Mouse (Mus musculus) 3T3-L1 (cell line): Measurements from ENCODE around the gene Cox4i2.

Experiments
- DNase-seq: peaks from one replicate; pipeline ENCODE4 v3.0.0-alpha.2; 2015; ENCODE audit warnings: low read depth, low spot score

Cox4i2 gene

GRCm38 (mm10) chr2:152734984-152735383 lies 19.0 kb upstream of the Cox4i2 start:
- peak; percentile 98 for DNase-seq

DNA sequence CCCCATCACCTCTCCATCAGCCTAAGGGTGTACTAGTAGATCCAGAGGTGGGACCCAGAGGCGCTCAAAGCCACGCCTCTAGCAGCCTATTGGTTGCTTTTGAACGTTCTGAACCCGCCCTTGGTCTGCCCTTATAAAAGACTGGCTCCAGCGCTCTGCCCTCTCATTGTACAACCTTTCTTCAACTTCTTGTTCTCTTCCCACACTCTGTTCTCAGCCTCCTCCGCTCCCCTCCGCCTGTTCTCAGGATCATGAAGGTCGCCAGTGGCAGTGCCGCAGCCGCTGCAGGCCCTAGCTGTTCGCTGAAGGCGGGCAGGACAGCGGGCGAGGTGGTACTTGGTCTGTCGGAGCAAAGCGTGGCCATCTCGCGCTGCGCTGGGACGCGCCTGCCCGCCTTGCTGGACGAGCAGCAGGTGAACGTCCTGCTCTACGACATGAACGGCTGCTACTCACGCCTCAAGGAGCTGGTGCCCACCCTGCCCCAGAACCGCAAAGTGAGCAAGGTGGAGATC lies 17.8 kb upstream of the Cox4i2 start, which contains the start of gene Id1:
Id1 (plus strand) TSS at position 162 of the 512 bp plus-strand sequence.
- peak; percentile 99 for DNase-seq

- peak; percentile 58 for DNase-seq
Measured at GRCm38 (mm10) chr2:152736748-152737147, 17.2 kb upstream of the Cox4i2 start.

GRCm38 (mm10) chr2:152737306-152738221 lies 16.4 kb upstream of the Cox4i2 start:
- peak; percentile 62 for DNase-seq

DNA sequence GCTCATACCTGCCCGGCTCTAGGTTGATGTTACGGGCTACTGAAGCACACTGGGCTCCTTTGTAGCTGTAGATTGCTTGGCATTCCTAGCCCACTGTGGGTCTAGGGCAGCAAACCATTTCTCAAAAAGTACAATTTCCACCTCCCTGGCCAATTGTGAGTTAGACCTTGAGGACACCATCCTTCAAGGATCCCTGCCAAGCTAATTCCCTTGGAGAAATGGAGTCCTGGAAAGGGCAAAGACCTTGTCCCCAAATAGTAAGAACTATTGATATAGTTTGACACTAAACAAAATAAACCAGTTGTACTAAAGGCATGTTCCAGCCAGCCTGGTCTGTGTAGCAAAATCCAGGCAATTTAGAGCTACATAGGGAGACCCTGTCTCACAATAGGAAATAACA lies 15.6 kb upstream of the Cox4i2 start:
- DNase-seq = peak; percentile 68

DNA sequence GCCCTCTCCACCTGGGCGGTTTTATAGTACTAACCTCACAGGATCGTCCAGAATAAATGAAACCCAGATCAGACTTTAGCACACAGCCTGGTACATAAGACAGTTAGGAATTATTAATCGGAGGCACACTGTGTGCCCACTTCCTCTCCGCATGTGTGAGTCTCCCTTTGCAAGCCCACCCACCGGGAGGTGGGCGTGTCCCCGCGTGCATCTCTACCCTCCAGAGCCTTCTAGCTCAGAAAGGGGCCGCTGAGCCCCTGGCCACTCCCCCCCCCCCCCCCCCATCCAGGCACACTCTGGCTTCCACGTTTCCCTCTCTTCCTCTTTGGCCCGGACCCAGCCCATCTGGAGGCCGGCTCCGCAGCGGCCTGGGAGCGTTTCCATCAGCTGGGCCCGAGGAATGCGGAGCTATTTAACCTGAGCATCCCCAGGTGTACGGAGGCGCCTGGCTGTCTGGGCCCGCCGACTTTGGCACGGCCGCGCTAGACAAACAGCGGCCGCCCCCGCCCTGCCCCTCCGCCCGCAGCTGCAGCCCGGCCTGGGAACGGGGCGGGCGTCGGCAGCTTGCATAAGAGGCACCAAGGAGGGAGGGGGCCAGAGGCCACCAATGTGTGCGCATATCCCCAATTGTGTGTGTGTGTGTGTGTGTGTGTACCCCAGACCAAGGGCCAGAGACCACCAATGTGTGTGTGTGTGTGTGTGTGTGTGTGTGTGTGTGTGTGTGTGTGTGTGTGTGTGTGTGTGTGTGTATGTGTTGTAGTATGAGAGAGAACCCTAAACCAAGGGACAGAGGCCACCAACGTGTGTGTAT lies 14.7 kb upstream of the Cox4i2 start:
- peak; percentile 89 for DNase-seq

GRCm38 (mm10) chr2:152739842-152740260 lies 14.1 kb upstream of the Cox4i2 start:
- peak; percentile 86 for DNase-seq

- DNase-seq = peak; percentile 36
Measured at GRCm38 (mm10) chr2:152740490-152740889, 13.5 kb upstream of the Cox4i2 start.

- DNase-seq = peak; percentile 99
Measured at GRCm38 (mm10) chr2:152741153-152742041, 12.6 kb upstream of the Cox4i2 start.

DNA sequence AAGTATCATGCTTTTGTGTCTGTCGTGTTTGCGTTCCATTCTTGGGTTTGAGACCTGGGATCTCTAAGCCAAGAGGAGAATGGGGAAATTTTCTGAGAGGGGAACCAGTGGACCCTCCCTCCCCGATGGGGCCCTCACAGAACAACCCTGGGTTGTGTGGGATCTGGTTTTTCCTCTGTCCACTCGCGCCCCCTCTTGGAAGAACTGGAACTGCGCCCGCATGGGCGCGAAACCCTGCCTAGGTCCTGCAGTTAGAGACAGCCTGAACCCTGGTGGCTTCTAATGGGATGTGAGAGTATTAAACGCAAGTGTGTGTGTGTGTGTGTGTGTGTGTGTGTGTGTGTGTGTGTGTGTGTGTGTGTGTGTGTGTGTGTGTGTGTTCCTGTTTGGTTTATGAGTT lies 11.5 kb upstream of the Cox4i2 start:
- peak; percentile 85 for DNase-seq

DNA sequence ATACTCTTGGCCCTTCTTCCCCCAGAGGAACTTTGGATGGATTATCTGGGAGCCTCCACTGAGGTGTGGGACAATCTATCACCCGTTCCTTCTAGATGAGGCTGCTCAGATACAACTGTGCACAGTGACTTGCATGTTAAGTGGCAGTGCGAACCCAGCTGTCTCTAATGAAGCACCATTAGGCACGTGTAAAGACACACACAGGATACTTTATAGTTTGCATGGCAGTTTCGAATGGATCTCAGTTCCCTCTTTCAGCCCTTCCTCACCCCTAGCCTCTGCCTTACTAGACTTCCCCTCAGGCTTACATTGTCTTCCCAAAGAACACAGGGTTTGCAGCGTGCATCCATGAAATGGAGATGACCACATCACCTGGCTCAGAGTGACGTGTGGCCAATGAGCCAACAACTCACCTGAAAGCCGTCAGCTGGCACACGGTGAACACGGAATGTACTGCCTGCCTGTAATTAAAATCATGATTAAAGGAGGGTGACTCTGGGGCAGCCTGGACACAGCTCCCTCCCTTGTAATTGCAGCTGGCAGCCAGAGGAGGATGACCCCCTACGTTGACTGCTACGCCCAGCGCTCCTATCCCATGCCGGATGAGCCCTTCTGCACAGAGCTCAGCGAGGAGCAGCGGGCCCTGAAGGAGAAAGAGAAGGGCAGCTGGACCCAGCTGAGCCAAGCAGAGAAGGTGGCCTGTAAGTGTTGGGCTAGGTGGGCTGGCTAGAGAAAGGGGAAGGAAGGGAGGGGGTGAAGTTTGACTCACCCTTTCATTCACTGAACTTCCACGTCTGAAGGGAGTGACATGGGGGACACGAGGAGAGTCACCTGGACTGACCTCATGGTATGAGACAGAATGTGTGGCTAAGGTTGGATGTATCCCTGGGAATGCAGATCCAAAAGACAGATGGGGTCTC lies 2.8 kb downstream of the Cox4i2 start:
- no peak for DNase-seq

DNA sequence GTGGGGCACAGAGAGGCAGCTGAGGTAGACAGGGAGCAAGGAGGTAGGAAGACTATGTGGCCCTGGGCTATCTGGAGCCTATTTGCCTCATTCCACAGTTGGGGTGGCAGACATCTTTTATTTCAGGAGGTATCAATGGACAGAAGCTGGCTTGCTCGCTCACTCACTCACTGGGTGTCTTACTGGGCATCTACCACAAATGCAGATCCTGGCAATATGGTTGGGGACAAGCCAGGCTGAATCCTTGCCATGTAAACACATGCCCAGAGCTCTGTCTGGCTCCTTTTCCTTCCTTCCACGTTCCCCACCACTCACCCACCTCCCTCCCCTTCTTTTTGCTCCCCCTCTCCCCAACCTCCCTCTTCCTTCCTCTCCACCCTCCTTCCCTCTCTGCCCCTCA lies 3.5 kb downstream of the Cox4i2 start:
- DNase-seq = no peak

- peak; percentile 61 for DNase-seq
Measured at GRCm38 (mm10) chr2:152758351-152758750, 4.4 kb downstream of the Cox4i2 start.

- DNase-seq = no peak
Measured at GRCm38 (mm10) chr2:152763310-152763709, 9.3 kb downstream of the Cox4i2 start.

DNA sequence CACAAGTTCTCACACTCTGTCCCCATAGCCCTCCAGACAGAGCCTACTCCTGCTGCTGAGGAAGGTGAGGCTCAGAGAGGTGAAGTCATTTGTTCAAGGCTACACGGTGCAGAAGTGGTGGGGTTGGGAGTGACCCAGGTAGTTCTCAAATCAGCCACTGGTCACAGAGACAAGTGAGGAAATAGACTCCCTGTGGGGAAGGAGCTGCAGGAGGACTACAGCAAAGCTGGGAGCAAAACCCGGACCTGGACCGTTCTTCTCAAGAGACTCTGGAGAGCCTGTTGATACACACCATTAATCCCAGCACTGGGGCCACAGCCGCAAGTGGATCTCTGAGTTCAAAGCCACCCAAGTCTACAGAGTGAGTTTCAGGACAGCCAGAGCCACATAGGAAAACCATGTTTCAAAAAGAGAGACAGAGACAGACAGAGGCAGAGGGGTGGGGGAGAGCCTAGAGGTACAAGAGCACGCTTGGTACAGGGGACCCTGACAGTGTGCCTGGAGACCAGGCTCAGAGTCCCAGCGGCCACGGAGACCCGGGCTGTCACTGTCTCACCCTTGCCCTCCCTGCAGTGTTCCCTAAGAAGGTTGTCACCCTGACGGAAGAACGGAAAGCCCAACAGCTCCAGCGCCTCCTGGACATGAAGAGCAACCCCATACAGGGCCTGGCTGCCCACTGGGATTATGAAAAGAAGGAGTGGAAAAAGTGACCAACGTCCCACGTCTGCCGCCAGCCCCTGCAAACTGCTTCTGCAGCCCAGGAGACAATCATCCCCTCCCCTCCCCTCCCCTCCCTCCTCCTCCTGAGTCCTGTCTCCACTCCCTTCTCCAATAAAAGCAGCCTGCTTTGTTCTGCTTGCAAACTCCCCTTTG lies 10.4 kb downstream of the Cox4i2 start:
- DNase-seq = no peak

- no peak for DNase-seq
Measured at GRCm38 (mm10) chr2:152765045-152765674, 11.2 kb downstream of the Cox4i2 start.

GRCm38 (mm10) chr2:152766387-152767123 lies 12.6 kb downstream of the Cox4i2 start:
- peak; percentile 87 for DNase-seq
